Mouse (Mus musculus) embryonic facial prominence, embryonic 13.5 days (tissue): ENCODE measurements at regions not wholly inside any gene's neighbourhood (a gene's known extent, or its start where the extent isn't known, plus 50 kb on each side); places are given as distances from the start of the nearest gene placed in this dataset.

Experiments
- ATAC-seq: fragments of 200-750 bp; cut with Nextera tagmentation; 2 replicates; pipeline ENCODE4 v1.8.0; 2017; ENCODE audit warnings: low read depth; ENCODE audit not compliant: insufficient number of reproducible peaks, insufficient read depth, low FRiP score, low TSS enrichment
- H3K27ac ChIP-seq: fragments of 300-500 bp; sonication (generic); 2 replicates; pipeline ENCODE4 v1.5.1; 2015; ENCODE audit warnings: moderate library complexity, mild to moderate bottlenecking, inconsistent platforms
- H3K27me3 ChIP-seq: fragments of 300-500 bp; sonication (generic); 2 replicates; pipeline ENCODE4 v1.6.1; 2015; ENCODE audit warnings: mild to moderate bottlenecking, inconsistent platforms
- H3K36me3 ChIP-seq: fragments of 300-500 bp; sonication (generic); 2 replicates; pipeline ENCODE4 v1.6.1; 2015; ENCODE audit warnings: mild to moderate bottlenecking, inconsistent platforms
- H3K4me1 ChIP-seq: fragments of 300-500 bp; sonication (generic); 2 replicates; pipeline ENCODE4 v1.6.1; 2015; ENCODE audit warnings: inconsistent platforms
- H3K4me2 ChIP-seq: fragments of 300-500 bp; sonication (generic); 2 replicates; pipeline ENCODE4 v1.6.1; 2015; ENCODE audit warnings: moderate library complexity, mild to moderate bottlenecking, inconsistent platforms
- H3K4me3 ChIP-seq: fragments of 300-500 bp; sonication (generic); 2 replicates; pipeline ENCODE4 v1.5.1; 2015; ENCODE audit warnings: mild to moderate bottlenecking, inconsistent platforms
- H3K9ac ChIP-seq: fragments of 300-500 bp; sonication (generic); 2 replicates; pipeline ENCODE4 v1.6.1; 2015; ENCODE audit warnings: mild to moderate bottlenecking, inconsistent platforms
- H3K9me3 ChIP-seq: fragments of 300-500 bp; sonication (generic); 2 replicates; pipeline ENCODE4 v1.6.1; 2016; ENCODE audit warnings: inconsistent platforms
- WGBS: fragments of 180-500 bp; shearing (Covaris S2); methylation state at CpG from one replicate; pipeline ENCODE4 v1.1.7; 2015; ENCODE audit warnings: mixed read lengths; 5-methylcytosine and 5-hydroxymethylcytosine counted together

DNA sequence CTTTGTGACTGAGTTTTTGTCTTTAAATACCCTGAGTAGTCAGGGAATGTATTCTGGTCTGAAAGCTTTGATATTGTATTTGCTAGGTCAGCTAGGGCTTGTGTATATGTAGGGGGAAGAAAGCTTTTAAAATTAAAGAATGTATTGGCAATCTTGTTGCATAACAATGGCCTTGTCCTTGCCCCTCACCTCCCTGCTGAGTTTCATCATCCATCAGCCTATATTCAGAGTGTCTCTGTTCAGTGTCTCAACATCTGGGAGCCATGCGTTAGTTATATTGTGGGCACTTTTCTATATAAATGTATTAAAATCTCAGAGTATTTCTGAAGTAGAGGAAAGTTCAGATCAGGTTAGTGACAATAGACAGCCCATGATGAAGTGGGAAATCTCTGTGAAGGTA is 76.0 kb upstream of the Inhba start:
- Histone ChIP-seq H3K9ac (no peak overlapping the region), H3K4me1 (0 out of 2 replicates have a peak, but pooled peaks cover under 1% of the 10 kb centered on the region), H3K27ac (no peak overlapping the region), H3K27me3 (no peaks in the 10 kb centered on the region), H3K36me3 (no peaks in the 10 kb centered on the region), H3K4me2 (no peak overlapping the region), H3K4me3 (no peak overlapping the region), H3K9me3 (no peaks in the 10 kb centered on the region)
- 98% methylated on average over 1 of the region's 1 CpGs for WGBS
- ATAC-seq: no peak

GRCm38 (mm10) chr13:15936109-15936508 is 75.5 kb upstream of the Inhba start:
- H3K4me3 ChIP-seq: no peak overlapping the region
- H3K36me3 ChIP-seq: no peaks in the 10 kb centered on the region
- peaks cover 5% of the 10 kb centered on the region for H3K4me1 ChIP-seq
- no peaks in the 10 kb centered on the region for H3K27me3 ChIP-seq
- no peaks in the 10 kb centered on the region for H3K9me3 ChIP-seq
- no peak overlapping the region for H3K27ac ChIP-seq
- no peak overlapping the region for H3K4me2 ChIP-seq
- 82% methylated on average over 1 of the region's 1 CpGs for WGBS
- ATAC-seq: no peak
- H3K9ac ChIP-seq: no peak overlapping the region

DNA sequence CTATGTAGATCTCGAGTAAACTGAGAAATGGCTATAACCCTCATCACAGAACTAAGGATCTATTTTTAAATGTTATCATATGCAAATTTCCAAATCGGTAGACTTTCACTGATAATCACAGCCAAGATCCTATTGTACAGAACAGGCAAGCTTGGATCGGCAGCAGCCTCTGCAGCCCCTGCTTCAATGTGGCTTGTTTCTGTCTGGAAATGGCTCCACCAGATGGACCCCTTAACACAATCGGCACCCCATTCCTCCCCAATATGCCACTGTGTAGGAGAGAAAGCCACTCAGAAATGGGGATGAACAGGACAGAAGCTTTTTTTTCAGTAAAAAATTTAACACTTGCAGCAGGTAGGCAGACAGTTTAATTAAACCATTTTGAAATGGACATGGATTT is 61.5 kb upstream of the Inhba start:
- WGBS: 84% methylated on average over 4 of the region's 4 CpGs
- Histone ChIP-seq H3K4me3 (no peak overlapping the region), H3K36me3 (no peaks in the 10 kb centered on the region), H3K9me3 (no peaks in the 10 kb centered on the region), H3K4me2 (no peak overlapping the region), H3K27me3 (no peaks in the 10 kb centered on the region), H3K9ac (no peak overlapping the region), H3K4me1 (no peaks in the 10 kb centered on the region), H3K27ac (no peak overlapping the region)
- no peak for ATAC-seq

GRCm38 (mm10) chr13:15950885-15951610 is 60.6 kb upstream of the Inhba start:
- H3K4me1 ChIP-seq: no peaks in the 10 kb centered on the region
- H3K9ac ChIP-seq: no peak overlapping the region
- no peaks in the 10 kb centered on the region for H3K9me3 ChIP-seq
- H3K4me2 ChIP-seq: no peak overlapping the region
- H3K27me3 ChIP-seq: no peaks in the 10 kb centered on the region
- no peak for ATAC-seq
- H3K36me3 ChIP-seq: no peaks in the 10 kb centered on the region
- no peak overlapping the region for H3K4me3 ChIP-seq
- no peak overlapping the region for H3K27ac ChIP-seq
- WGBS: 75% methylated on average over 3 of the region's 3 CpGs
